Mouse (Mus musculus) liver, embryonic 16.5 days (tissue): ENCODE data around the gene Sdhaf3. TPM values are rescaled to one million over a fixed set of nuclear protein-coding genes. Genes with fewer than 3 reads are reported as not detected.

ENCODE experiments used
- ATAC-seq: fragments of 200-750 bp; cut with Nextera tagmentation; 2 replicates; pipeline ENCODE4 v1.8.0; 2017; ENCODE audit warnings: low read depth, mild to moderate bottlenecking, moderate number of reproducible peaks, moderate library complexity
- H3K27ac ChIP-seq: fragments of 300-500 bp; sonication (generic); 2 replicates; pipeline ENCODE4 v1.5.1; 2014; ENCODE audit warnings: mild to moderate bottlenecking, low read length
- H3K27me3 ChIP-seq: fragments of 300-500 bp; sonication (generic); 2 replicates; pipeline ENCODE4 v1.6.1; 2014; ENCODE audit warnings: low read depth, low read length, mixed read lengths; ENCODE audit not compliant: control insufficient read depth, insufficient read depth
- H3K36me3 ChIP-seq: fragments of 300-500 bp; sonication (generic); 2 replicates; pipeline ENCODE4 v1.6.1; 2014; ENCODE audit warnings: mild to moderate bottlenecking; ENCODE audit not compliant: control insufficient read depth, insufficient read depth
- H3K4me1 ChIP-seq: fragments of 300-500 bp; sonication (generic); 2 replicates; pipeline ENCODE4 v1.6.1; 2014; ENCODE audit warnings: low read depth, low read length, mixed read lengths; ENCODE audit not compliant: control insufficient read depth
- H3K4me2 ChIP-seq: fragments of 300-500 bp; sonication (generic); 2 replicates; pipeline ENCODE4 v1.6.1; 2014; ENCODE audit warnings: low read depth, low read length, mixed read lengths
- H3K4me3 ChIP-seq: fragments of 300-500 bp; sonication (generic); 2 replicates; pipeline ENCODE4 v1.5.1; 2014; ENCODE audit warnings: low read depth, mild to moderate bottlenecking, low read length
- H3K9ac ChIP-seq: fragments of 300-500 bp; sonication (generic); 2 replicates; pipeline ENCODE4 v1.6.1; 2014; ENCODE audit warnings: low read depth, low read length
- H3K9me3 ChIP-seq: fragments of 300-500 bp; sonication (generic); replicated peaks from 2 replicates; pipeline ENCODE4 v1.6.1; 2016; ENCODE audit warnings: low read length; ENCODE audit not compliant: control insufficient read depth
- WGBS: fragments of 180-500 bp; shearing (Covaris S2); extraction: QIAGEN DNeasy Blood & Tissue Kit; methylation state at CpG from one replicate; pipeline ENCODE4 v1.1.7; 2014; ENCODE audit not compliant: insufficient replicate concordance; 5-methylcytosine and 5-hydroxymethylcytosine counted together
- polyA plus RNA-seq: library from polyadenylated mRNA; unstranded; fragments of >200 nt; fragmentation: Nextera tagmentation; extraction: Ambion mirVana; gene quantifications from 2 replicates; pipeline ENCODE4 v1.2.1, GENCODE M21; 2015

Gene Sdhaf3
- 1.8 and 1.9 TPM in 2 replicates for polyA plus RNA-seq

- peak; percentile 98 for ATAC-seq
- H3K4me3 ChIP-seq = peak within 1 kb of the TSS; percentile 77
- no peaks in the 10 kb centered on the region for H3K27me3 ChIP-seq
- no peaks in the 10 kb centered on the region; the same call in 1 of the 2 replicates for H3K4me1 ChIP-seq
- no peaks in the 10 kb centered on the region for H3K9me3 ChIP-seq
- peak within 1 kb of the TSS; percentile 48; the same call in 1 of the 2 replicates for H3K27ac ChIP-seq
- peak within 1 kb of the TSS; percentile 67 for H3K4me2 ChIP-seq
- no peaks in the 10 kb centered on the region for H3K36me3 ChIP-seq
- WGBS = under 1% methylated on average over 52 of the region's 52 CpGs
- peak within 1 kb of the TSS; percentile 59 for H3K9ac ChIP-seq
These were observed at the start of gene Sdhaf3 for GRCm38 (mm10) chr6:6955764-6956561. Gene Sdhaf3, plus strand, starts transcription at chr6:6956004.

GRCm38 (mm10) chr6:6909586-6909985 is 46.2 kb upstream of the Sdhaf3 start:
- Histone ChIP-seq H3K27me3 (no peaks in the 10 kb centered on the region), H3K9ac (no peak overlapping the region), H3K27ac (no peak overlapping the region), H3K36me3 (no peaks in the 10 kb centered on the region), H3K4me3 (no peak overlapping the region), H3K9me3 (no peaks in the 10 kb centered on the region), H3K4me1 (no peaks in the 10 kb centered on the region), H3K4me2 (no peak overlapping the region)
- ATAC-seq = no peak
- WGBS = 67% methylated on average over 8 of the region's 8 CpGs

- H3K9me3 ChIP-seq = no peaks in the 10 kb centered on the region
- no peak for ATAC-seq
- H3K4me2 ChIP-seq = no peak overlapping the region
- no peaks in the 10 kb centered on the region for H3K36me3 ChIP-seq
- no peaks in the 10 kb centered on the region for H3K27me3 ChIP-seq
- no peak overlapping the region for H3K9ac ChIP-seq
- 68% methylated on average over 1 of the region's 1 CpGs for WGBS
- no peak overlapping the region for H3K27ac ChIP-seq
- H3K4me3 ChIP-seq = no peak overlapping the region
- no peaks in the 10 kb centered on the region for H3K4me1 ChIP-seq
These were observed 41.5 kb upstream of the Sdhaf3 start for GRCm38 (mm10) chr6:6914304-6914703.

GRCm38 (mm10) chr6:6914849-6915525 is 40.8 kb upstream of the Sdhaf3 start:
- Histone ChIP-seq H3K9me3 (no peaks in the 10 kb centered on the region), H3K4me1 (no peaks in the 10 kb centered on the region), H3K27ac (no peak overlapping the region), H3K9ac (no peak overlapping the region), H3K36me3 (no peaks in the 10 kb centered on the region), H3K4me3 (no peak overlapping the region), H3K4me2 (no peak overlapping the region), H3K27me3 (no peaks in the 10 kb centered on the region)
- no peak for ATAC-seq
- 24% methylated on average over 5 of the region's 5 CpGs for WGBS

- Histone ChIP-seq H3K4me1 (no peaks in the 10 kb centered on the region), H3K9ac (no peak overlapping the region), H3K4me3 (no peak overlapping the region), H3K27ac (no peak overlapping the region), H3K27me3 (no peaks in the 10 kb centered on the region), H3K36me3 (no peaks in the 10 kb centered on the region), H3K4me2 (no peak overlapping the region), H3K9me3 (no peaks in the 10 kb centered on the region)
- ATAC-seq = no peak
- 25% methylated on average over 9 of the region's 9 CpGs for WGBS
These were observed 40.3 kb upstream of the Sdhaf3 start for GRCm38 (mm10) chr6:6915526-6915915.

GRCm38 (mm10) chr6:6917334-6917733 is 38.5 kb upstream of the Sdhaf3 start:
- no peaks in the 10 kb centered on the region for H3K27me3 ChIP-seq
- H3K4me2 ChIP-seq = no peak overlapping the region
- no peaks in the 10 kb centered on the region for H3K36me3 ChIP-seq
- no peak overlapping the region for H3K27ac ChIP-seq
- H3K4me1 ChIP-seq = no peaks in the 10 kb centered on the region
- no peak overlapping the region for H3K4me3 ChIP-seq
- ATAC-seq = no peak
- WGBS = 71% methylated on average over 4 of the region's 4 CpGs
- H3K9ac ChIP-seq = no peak overlapping the region
- no peaks in the 10 kb centered on the region for H3K9me3 ChIP-seq

- Histone ChIP-seq H3K36me3 (no peaks in the 10 kb centered on the region), H3K9me3 (no peaks in the 10 kb centered on the region), H3K27ac (no peak overlapping the region), H3K4me2 (no peak overlapping the region), H3K4me1 (no peaks in the 10 kb centered on the region), H3K9ac (no peak overlapping the region), H3K4me3 (no peak overlapping the region), H3K27me3 (no peaks in the 10 kb centered on the region)
- ATAC-seq = no peak
- 25% methylated on average over 1 of the region's 1 CpGs for WGBS
These were observed 30.5 kb upstream of the Sdhaf3 start for GRCm38 (mm10) chr6:6925264-6925663.

GRCm38 (mm10) chr6:6930831-6931230 is 25.0 kb upstream of the Sdhaf3 start:
- H3K27me3 ChIP-seq = no peaks in the 10 kb centered on the region
- no peak overlapping the region for H3K9ac ChIP-seq
- no peak overlapping the region for H3K4me3 ChIP-seq
- H3K9me3 ChIP-seq = no peaks in the 10 kb centered on the region
- no peaks in the 10 kb centered on the region for H3K36me3 ChIP-seq
- H3K4me1 ChIP-seq = no peaks in the 10 kb centered on the region
- no peak overlapping the region for H3K27ac ChIP-seq
- no peak for ATAC-seq
- WGBS = 67% methylated on average over 4 of the region's 4 CpGs
- no peak overlapping the region for H3K4me2 ChIP-seq

- ATAC-seq = no peak
- no peaks in the 10 kb centered on the region for H3K27me3 ChIP-seq
- 66% methylated on average over 4 of the region's 4 CpGs for WGBS
These were observed 24.3 kb upstream of the Sdhaf3 start for GRCm38 (mm10) chr6:6931507-6931906.

More at GRCm38 (mm10) chr6:6931507-6931906, 24.3 kb upstream of the Sdhaf3 start:
- H3K4me2 ChIP-seq = no peak overlapping the region
- no peaks in the 10 kb centered on the region for H3K9me3 ChIP-seq
- H3K4me3 ChIP-seq = no peak overlapping the region
- H3K4me1 ChIP-seq = no peaks in the 10 kb centered on the region
- no peaks in the 10 kb centered on the region for H3K36me3 ChIP-seq
- H3K27ac ChIP-seq = no peak overlapping the region
- H3K9ac ChIP-seq = no peak overlapping the region
